Mouse (Mus musculus): ENCODE data around the gene Nfyc.
A peak's percentile ranks its signal among the peaks of the same experiment; 100 is the strongest.

The Nfyc gene

DNA sequence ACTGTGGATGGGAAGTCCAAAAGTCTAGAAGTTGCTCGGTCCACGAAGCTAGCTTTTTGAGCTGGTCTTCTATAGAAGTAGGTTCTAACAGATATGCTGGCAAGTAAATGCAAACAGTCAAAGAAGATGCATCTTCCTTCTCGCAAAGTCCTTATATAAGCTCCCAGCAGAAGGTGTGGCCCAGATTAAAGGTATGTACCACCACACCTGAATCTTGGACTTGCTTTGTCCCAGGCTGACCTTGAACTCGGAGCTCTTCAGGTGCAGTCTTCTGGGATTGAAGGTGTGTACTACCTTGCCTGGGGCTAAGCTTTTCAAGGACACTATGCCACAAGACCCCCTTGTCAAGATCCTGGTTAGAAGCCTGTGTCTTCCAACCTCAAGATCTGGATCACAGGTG is at the start of gene Nfyc:
TSS of gene Nfyc (minus strand) at position 101 of the 400 bp plus-strand sequence.
- no peak for DNase-seq (ENCODE audit: low spot score in 2 of 2)

GRCm38 (mm10) chr4:120880731-120881432 is 49.5 kb upstream of the Nfyc start:
- no peak for DNase-seq (ENCODE audit: low spot score in 2 of 2)

DNA sequence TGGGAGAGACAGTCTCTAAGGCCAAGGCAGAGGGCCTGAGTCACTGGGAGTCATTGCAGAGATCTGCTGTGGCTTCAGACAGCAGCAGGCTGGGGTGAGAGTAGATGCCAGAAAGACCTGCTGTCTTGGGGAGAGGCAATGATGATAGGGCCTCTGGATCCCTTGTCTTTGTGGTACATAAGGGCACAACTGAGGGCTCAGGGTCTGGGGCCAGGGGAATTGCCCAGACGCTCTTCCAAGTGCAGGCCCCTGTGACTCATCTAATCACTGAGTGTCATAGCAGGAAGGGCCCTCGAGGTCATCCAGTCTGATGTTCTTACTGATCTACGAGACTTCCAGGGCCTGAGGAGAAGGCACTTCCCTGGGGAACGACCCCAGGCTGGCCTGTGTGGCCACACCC is 48.0 kb upstream of the Nfyc start:
- no peak for DNase-seq (ENCODE audit: low spot score in 2 of 2)

DNA sequence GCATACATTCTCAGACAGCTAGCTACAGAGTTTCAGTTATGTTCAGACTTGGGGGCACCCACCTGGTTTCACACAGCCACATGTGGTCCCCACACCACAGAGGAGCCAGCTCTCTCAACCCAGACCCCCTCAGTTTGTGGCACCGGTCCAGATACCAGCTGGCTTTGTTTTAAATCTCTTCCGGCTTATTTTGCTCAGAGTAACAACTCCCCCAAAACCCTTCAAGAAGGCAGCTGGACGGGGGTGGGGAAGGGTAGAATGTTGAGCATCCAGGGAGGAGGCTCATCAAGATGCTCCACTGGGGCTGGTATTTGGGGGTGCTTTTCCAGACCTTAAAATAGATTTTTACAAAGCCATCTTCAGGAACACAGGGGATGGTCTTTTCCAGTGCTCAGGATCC is 47.4 kb upstream of the Nfyc start:
- no peak for DNase-seq (ENCODE audit: low spot score in 2 of 2)

- no peak for DNase-seq (ENCODE audit: low spot score in 2 of 2)
Observed at GRCm38 (mm10) chr4:120875961-120876360, 44.6 kb upstream of the Nfyc start.

GRCm38 (mm10) chr4:120870262-120870748 is 38.9 kb upstream of the Nfyc start:
- DNase-seq (ENCODE audit: low spot score in 2 of 2) = no peak

DNA sequence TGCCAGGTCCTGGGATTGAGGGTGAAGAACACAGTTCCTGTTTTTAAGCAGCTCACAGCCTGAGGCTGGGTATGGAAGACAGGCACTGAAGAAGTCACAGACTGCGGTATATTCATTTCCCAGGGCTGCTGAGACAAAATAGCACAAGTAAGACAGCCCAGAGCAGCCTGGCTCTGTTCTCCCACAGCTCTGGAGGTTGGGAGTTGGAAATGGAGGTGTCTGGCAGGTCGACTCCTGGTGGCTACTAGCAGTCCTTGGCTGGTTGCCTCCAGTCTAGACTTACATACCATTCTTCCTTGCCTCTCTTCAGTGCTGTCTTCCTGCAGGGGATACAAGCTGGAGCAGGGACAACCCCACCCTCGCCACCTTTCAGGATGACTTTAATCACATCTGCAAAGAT is 37.6 kb upstream of the Nfyc start:
- DNase-seq (ENCODE audit: low spot score in 2 of 2) = no peak

DNA sequence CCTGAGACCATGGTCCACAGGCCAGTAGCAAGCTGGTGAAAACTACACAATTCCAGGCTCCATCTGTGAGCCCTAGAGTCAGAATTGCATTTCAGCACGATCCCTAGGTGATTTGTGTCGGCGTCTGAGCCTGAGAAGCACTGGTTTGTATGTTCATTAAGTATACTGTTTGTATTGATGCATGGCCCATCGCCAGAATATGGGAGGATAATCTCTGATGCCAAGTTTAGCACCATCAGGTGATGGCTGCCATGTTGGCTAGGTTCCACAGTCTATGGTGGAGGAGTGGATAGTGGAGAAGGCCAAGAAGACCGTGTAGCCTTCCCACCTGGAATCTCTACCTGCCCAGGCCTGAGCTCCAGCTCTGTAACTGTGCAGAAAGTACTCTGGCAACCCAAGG is 36.9 kb upstream of the Nfyc start:
- no peak for DNase-seq (ENCODE audit: low spot score in 2 of 2)

GRCm38 (mm10) chr4:120866211-120866610 is 34.8 kb upstream of the Nfyc start:
- no peak for DNase-seq (ENCODE audit: low spot score in 2 of 2)

- DNase-seq (ENCODE audit: low spot score in 2 of 2) = no peak
Observed at GRCm38 (mm10) chr4:120859865-120860264, 28.5 kb upstream of the Nfyc start.

GRCm38 (mm10) chr4:120856376-120856775 is 25.0 kb upstream of the Nfyc start:
- no peak for DNase-seq (ENCODE audit: low spot score in 2 of 2)

DNA sequence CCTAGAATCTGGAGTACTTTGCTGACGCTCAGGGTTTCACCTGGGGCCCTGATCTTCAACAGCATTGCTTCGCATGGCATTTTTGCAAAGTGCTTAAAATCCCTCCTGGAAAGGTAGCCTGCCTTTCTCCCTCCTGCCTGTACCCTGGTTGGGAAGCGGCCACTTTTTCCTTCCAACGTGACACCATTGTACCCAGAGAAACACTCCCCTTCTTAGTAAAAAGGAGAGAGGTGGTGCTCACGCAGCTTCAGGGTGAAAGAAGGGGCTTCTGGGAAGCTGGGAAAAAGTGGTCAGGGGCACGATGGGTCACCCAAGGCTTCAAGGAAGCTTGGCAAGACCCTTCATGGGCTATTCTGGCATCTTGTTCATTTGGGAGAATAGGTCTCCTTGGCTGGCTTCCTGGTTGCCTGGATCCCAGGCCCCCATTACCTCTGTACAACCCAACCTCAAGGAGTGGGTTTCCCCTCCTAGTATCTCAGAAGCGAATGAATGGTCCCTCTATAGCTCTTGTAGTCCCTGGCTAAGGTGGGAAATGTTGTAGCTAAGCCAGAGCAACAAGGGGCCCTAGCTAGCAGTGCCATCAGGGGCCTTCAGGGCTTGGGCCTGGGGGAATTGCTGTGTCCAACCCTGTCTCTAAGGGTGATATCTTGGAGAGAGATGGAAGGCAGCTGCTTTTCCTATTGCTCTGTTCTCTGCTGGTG is 24.1 kb upstream of the Nfyc start:
- no peak for DNase-seq (ENCODE audit: low spot score in 2 of 2)

GRCm38 (mm10) chr4:120854588-120855319 is 23.4 kb upstream of the Nfyc start, which contains the start of gene Rims3:
Gene Rims3 (plus strand): TSS chr4:120854816.
- no peak for DNase-seq (ENCODE audit: low spot score in 2 of 2)

GRCm38 (mm10) chr4:120850946-120851345 is 19.6 kb upstream of the Nfyc start:
- DNase-seq (ENCODE audit: low spot score in 2 of 2) = peak in 1 of 2 experiments; percentile 13

GRCm38 (mm10) chr4:120849451-120849850 is 18.1 kb upstream of the Nfyc start:
- DNase-seq (ENCODE audit: low spot score in 2 of 2) = no peak

DNA sequence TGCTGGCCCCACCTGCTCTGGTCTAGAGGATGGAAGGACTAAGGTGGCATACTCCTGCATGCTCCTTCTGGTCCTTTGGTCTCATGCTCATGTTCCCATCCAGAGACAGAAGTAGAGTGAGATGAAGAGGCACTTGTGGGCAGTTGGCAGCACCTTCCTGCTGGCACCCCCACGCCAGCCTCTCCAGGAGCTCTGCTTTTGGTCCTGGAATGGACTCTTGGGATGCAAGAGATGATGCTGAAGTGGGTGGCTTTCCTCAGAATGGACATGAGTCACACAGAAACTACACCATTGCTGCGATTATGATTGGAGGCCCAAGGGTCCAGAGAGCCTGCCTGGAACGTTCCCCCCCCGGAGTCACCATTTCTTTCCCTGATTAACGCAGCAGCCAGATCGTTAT is 17.5 kb upstream of the Nfyc start:
- no peak for DNase-seq (ENCODE audit: low spot score in 2 of 2)

DNA sequence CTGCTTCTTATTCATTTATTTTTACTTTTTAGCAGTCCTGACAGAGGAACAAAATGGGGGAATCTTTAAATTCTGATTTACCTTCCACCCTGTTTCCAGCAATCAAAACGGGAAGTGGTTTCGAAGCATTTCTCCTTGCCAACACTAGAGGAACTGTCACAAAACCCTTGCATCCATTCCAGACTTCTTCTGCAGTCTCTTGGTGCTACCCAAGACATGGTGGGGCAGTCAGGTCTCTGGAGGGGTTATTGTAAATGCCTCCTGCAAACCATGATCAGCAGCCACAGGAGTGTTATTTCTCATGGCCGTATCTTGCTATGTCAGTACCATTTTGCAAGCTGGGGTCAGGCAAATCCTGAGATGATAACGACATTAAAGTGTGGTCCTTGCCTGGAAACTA is 13.7 kb upstream of the Nfyc start:
- no peak for DNase-seq (ENCODE audit: low spot score in 2 of 2)

DNA sequence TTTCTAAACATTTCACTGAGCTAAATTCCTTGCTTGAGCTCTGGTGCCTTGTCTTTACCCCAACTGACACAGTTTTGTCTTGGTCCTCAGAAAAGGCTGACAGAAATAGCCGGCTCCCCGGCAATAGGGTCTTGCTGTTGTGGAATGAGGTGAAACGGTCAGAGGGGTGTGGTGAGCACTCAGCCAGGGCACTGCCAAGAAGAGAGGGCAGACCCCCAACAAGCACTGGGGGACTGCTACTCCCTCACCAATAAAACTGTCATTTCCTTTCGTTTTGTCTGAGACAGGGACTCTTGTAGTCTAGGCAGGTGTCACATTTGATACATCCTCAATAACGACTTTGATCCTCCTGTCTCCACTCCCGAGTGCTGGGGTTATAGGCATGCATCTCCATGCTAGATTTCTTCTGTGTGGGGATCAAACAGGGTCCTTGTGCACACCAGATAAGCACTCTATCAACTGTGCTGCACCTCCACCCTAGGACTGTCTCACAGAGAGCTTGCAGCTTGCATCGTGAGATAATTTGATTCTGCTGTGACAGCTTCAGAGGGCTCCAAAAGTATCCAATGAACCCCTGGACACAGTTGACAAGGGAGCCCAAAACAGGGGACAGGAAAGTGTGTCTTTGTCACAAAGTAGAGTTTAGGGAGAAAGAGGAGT is 13.2 kb upstream of the Nfyc start:
- no peak for DNase-seq (ENCODE audit: low spot score in 2 of 2)

- no peak for DNase-seq (ENCODE audit: low spot score in 2 of 2)
Observed at GRCm38 (mm10) chr4:120841342-120841741, 10.0 kb upstream of the Nfyc start.

DNA sequence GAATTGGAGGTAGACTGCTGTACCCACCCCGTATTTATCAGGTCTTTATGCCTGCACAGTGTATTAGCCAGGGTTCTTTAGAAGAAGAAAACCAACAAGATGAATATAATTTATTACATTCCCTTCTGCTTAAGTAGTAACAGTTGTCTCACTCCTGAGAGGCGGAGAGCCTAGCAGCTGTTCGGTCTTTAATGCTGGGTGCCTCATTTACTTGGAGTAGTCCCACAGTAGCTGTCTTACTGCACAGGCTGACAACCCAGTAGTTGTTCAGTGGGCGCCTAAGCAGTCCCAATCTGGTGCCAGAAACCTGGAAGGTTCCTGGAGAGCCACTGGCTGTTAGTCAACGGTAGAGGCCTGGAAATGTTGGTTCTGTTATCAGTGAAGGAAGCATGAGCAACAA is 605 bp downstream of the Nfyc start:
- DNase-seq (ENCODE audit: low spot score in 2 of 2) = no peak

DNA sequence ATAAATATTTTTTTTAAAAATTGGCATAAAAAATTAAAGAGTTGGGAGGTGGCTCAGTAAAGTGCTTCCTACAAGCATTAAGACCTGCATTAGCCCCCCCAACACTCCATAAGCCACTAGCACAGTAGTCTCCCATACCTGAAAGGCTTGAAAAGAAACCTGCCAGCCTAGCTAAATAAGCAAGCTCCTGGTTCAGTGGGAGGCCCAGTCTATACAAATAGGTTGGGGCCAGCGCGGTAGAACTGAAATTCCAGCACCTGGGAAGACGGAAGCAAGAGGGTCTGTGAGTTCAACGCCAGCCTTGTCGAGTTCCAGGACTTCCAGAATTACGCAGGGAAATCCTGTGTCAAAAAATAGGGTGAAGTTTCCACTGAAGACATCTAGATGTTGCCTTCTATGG is 5.0 kb downstream of the Nfyc start:
- DNase-seq (ENCODE audit: low spot score in 2 of 2) = no peak
